Mouse (Mus musculus) kidney, postnatal 0 days (tissue): ENCODE results near the gene Lrrfip1. TPM values are rescaled to one million over a fixed set of nuclear protein-coding genes. Genes with fewer than 3 reads are reported as not detected.

Experiments
- ATAC-seq: fragments of 200-750 bp; cut with Nextera tagmentation; replicated peaks from 2 replicates; pipeline ENCODE4 v1.8.0; 2017; ENCODE audit warnings: low read depth, moderate number of reproducible peaks, moderate TSS enrichment, moderate library complexity; ENCODE audit not compliant: low FRiP score
- DNase-seq: peaks from one replicate; pipeline ENCODE4 v3.0.0-alpha.2; 2016; ENCODE audit warnings: low spot score
- H3K27ac ChIP-seq: fragments of 300-500 bp; sonication (generic); 2 replicates; pipeline ENCODE4 v1.5.1; 2014; ENCODE audit warnings: mild to moderate bottlenecking
- H3K27me3 ChIP-seq: fragments of 300-500 bp; sonication (generic); 2 replicates; pipeline ENCODE4 v1.6.1; 2014; ENCODE audit warnings: low read length, mixed read lengths; ENCODE audit not compliant: insufficient read depth
- H3K36me3 ChIP-seq: fragments of 300-500 bp; sonication (generic); 2 replicates; pipeline ENCODE4 v1.6.1; 2014; ENCODE audit warnings: low read length, mixed read lengths; ENCODE audit not compliant: insufficient read depth
- H3K4me1 ChIP-seq: fragments of 300-500 bp; sonication (generic); replicated peaks from 2 replicates; pipeline ENCODE4 v1.6.1; 2014; ENCODE audit warnings: antibody characterized with exemption, low read length, mixed read lengths; ENCODE audit not compliant: insufficient read depth
- H3K4me2 ChIP-seq: fragments of 300-500 bp; sonication (generic); 2 replicates; pipeline ENCODE4 v1.6.1; 2014; ENCODE audit warnings: mild to moderate bottlenecking, low read length, moderate library complexity, mixed read lengths
- H3K4me3 ChIP-seq: fragments of 300-500 bp; sonication (generic); replicated peaks from 2 replicates; pipeline ENCODE4 v1.5.1; 2014; ENCODE audit warnings: low read depth, low read length
- H3K9ac ChIP-seq: fragments of 300-500 bp; sonication (generic); 2 replicates; pipeline ENCODE4 v1.6.1; 2014; ENCODE audit warnings: low read depth, low read length
- H3K9me3 ChIP-seq: fragments of 300-500 bp; sonication (generic); replicated peaks from 2 replicates; pipeline ENCODE4 v1.6.1; 2016; ENCODE audit warnings: low read length, inconsistent platforms, mixed read lengths
- CTCF ChIP-seq: IDR thresholded peaks from 2 replicates; pipeline ENCODE4 v1.5.1; 2016; ENCODE audit warnings: antibody characterized with exemption, low read depth, mild to moderate bottlenecking, moderate library complexity
- WGBS: fragments of 180-500 bp; shearing (Covaris S2); extraction: QIAGEN DNeasy Blood & Tissue Kit; methylation state at CpG from one replicate; pipeline ENCODE4 v1.1.7; 2014; 5-methylcytosine and 5-hydroxymethylcytosine counted together
- polyA plus RNA-seq: library from polyadenylated mRNA; unstranded; fragments of >200 nt; fragmentation: Nextera tagmentation; extraction: Ambion mirVana; gene quantifications from 2 replicates; pipeline ENCODE4 v1.2.1, GENCODE M21; 2015

Lrrfip1 gene
- polyA plus RNA-seq, 1 experiment from 2014 or later = 46.3 TPM

DNA sequence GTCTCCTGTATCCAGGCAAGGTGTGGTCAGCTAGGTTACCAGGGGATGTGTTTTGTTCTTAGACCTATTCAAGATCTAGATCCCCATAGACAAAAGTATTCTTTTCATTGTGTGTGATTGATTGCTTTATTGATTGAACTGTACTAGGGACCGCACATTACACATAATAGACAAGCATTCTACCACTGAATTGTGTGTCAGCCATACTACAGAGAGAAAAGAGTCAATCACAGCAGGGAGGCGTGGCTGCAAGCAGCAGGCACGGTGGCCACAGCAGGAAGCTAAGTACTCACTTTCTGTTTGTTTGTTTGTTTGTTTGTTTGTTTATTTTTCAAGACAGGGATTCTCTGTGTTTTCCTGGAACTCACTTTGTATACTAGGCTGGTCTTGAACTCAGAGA is 25.9 kb downstream of the Lrrfip1 start:
- no peaks in the 10 kb centered on the region for H3K9me3 ChIP-seq
- H3K27me3 ChIP-seq = no peaks in the 10 kb centered on the region
- WGBS = 79% methylated on average over 3 of the region's 3 CpGs
- H3K4me2 ChIP-seq = no peak overlapping the region
- no peaks in the 10 kb centered on the region for H3K36me3 ChIP-seq
- no peak overlapping the region for H3K4me3 ChIP-seq
- TF ChIP-seq CTCF = no peak
- DNase-seq (no peak), ATAC-seq (no peak)
- H3K27ac ChIP-seq = peak overlapping the region; percentile 63; the same call in 1 of the 2 replicates
- H3K4me1 ChIP-seq = no peaks in the 10 kb centered on the region; the same call in 1 of the 2 replicates
- H3K9ac ChIP-seq = no peak overlapping the region

DNA sequence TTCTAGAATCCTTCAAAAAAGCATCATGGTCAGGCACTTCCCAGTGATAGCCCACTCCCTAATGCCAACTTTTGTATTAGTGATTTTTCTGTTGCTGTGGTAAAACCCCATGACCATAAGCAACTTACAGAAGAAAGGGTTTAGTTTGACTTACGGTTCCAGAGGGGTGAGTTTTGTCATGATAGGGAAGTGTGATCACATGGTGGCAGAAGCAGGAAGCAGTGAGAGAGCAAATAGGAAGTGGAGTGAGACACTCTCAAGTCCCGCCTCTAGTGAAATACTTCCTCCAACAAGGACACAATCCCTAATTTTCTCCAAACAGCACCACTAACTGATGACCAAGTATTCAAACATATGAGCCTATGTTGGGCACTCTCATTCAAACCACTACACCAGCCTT is 28.4 kb downstream of the Lrrfip1 start:
- Histone ChIP-seq H3K4me3 (no peak overlapping the region), H3K4me1 (no peaks in the 10 kb centered on the region; the same call in 1 of the 2 replicates), H3K9ac (no peak overlapping the region), H3K27ac (no peak overlapping the region), H3K9me3 (no peaks in the 10 kb centered on the region), H3K4me2 (no peak overlapping the region), H3K36me3 (no peaks in the 10 kb centered on the region), H3K27me3 (no peaks in the 10 kb centered on the region)
- ATAC-seq (no peak), DNase-seq (no peak)
- 92% methylated on average over 2 of the region's 2 CpGs for WGBS
- TF ChIP-seq CTCF = no peak

DNA sequence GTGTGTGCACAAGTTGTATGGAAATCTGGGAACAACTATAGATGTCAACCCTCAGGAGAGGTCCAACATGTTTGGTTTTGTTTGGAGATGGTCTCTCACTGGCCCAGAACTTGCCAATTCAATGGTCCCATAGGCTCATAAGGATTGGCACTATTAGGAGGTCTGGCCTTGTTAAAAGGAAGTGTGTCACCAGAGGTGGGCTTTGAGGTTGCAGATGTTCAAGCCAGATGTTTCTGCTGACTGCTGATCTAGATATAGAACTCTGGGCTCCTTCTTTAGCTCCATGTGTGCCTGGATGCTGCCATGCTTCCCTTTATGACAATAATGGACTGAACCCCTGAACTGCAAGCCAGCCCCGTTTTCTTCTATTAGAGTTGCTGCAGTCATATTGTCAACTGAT is 31.8 kb downstream of the Lrrfip1 start:
- H3K9ac ChIP-seq = no peak overlapping the region
- no peak overlapping the region for H3K27ac ChIP-seq
- no peaks in the 10 kb centered on the region for H3K36me3 ChIP-seq
- TF ChIP-seq CTCF = no peak
- DNase-seq (no peak), ATAC-seq (no peak)
- no peak overlapping the region for H3K4me2 ChIP-seq
- H3K27me3 ChIP-seq = no peaks in the 10 kb centered on the region
- WGBS = 93% methylated on average over 1 of the region's 1 CpGs
- no peak overlapping the region for H3K4me3 ChIP-seq
- no peaks in the 10 kb centered on the region for H3K9me3 ChIP-seq
- no peaks in the 10 kb centered on the region for H3K4me1 ChIP-seq

DNA sequence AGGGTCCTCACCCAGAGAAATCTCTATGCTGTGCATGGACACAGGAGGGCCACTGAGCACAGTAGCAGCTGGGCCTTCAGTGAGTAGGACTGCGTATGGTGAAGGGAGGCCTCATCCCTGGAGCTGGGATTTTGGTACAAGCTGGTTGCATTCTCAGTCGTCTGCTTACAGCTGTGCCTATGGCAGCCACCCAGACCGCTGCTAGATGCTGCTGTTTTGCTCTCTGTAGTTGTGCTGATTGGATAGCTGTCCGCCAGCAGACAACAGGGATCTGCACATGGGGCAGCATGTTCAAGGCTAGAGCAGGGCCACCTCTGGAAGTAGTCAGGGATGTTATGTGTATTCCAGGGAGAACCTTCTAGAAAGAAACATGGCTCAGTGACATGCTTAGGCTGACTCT is 33.0 kb downstream of the Lrrfip1 start:
- H3K4me2 ChIP-seq = no peak overlapping the region
- no peak for DNase-seq
- ATAC-seq = no peak
- H3K36me3 ChIP-seq = no peaks in the 10 kb centered on the region
- H3K4me1 ChIP-seq = no peaks in the 10 kb centered on the region
- no peaks in the 10 kb centered on the region for H3K27me3 ChIP-seq
- H3K27ac ChIP-seq = no peak overlapping the region
- H3K9ac ChIP-seq = no peak overlapping the region
- H3K4me3 ChIP-seq = no peak overlapping the region
- H3K9me3 ChIP-seq = no peaks in the 10 kb centered on the region
- 73% methylated on average over 4 of the region's 4 CpGs for WGBS
- TF ChIP-seq CTCF = no peak

DNA sequence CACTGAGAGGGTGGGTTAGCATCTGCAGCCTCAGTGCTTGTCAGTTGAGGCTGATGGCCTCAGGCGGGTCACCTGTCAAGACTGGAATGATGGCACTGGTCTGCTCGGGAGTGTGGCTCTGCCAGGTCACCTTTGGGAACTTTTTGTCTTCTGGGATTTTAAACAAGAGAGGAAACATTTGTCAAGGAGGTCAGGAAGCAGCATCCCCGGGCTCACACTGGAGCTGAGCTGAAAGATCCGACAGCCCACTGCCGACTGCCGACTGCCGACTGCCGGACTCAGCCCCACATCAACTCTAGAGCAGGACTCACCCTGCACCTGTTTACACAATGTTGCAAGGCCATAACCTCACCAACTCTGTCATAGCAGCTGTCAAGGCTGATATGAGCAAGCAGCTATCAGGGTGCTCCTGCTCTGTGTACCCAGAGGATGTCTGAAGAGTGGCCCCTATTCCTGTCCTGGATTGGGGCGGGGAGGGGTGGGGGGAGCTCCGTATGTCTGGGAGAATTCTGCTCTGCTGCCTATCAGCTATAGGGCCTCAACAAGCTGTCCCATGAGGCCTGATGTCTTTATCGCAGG is 33.9 kb downstream of the Lrrfip1 start:
- no peaks in the 10 kb centered on the region for H3K4me1 ChIP-seq
- H3K9ac ChIP-seq = no peak overlapping the region
- no peak for TF ChIP-seq CTCF
- H3K9me3 ChIP-seq = no peaks in the 10 kb centered on the region
- H3K4me2 ChIP-seq = no peak overlapping the region
- H3K27ac ChIP-seq = no peak overlapping the region
- H3K4me3 ChIP-seq = no peak overlapping the region
- DNase-seq (no peak), ATAC-seq (no peak)
- WGBS = 36% methylated on average over 11 of the region's 11 CpGs
- no peaks in the 10 kb centered on the region for H3K27me3 ChIP-seq
- H3K36me3 ChIP-seq = no peaks in the 10 kb centered on the region

DNA sequence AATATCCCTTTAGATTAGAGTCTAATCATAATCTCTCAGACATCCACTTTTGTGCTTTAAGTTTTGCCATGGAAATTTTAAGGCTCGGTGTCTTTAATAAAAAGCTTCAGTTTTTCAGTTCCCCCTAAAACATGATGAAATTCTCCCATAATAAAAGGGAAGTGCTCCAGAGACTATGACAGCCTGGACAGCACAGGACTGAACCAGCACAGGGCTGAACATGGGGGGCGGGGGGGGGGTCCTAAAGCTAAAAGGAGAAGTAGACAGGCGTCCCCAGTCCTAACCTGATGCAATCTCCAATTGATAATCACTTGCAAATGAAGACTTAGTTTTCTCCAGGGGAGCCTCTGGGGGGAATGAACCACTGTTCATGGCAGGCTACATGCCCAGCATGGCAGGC is 36.0 kb downstream of the Lrrfip1 start:
- Histone ChIP-seq H3K4me1 (peaks cover 6% of the 10 kb centered on the region), H3K4me2 (no peak overlapping the region), H3K36me3 (no peaks in the 10 kb centered on the region), H3K27me3 (no peaks in the 10 kb centered on the region), H3K9me3 (no peaks in the 10 kb centered on the region), H3K4me3 (no peak overlapping the region), H3K27ac (no peak overlapping the region), H3K9ac (no peak overlapping the region)
- 86% methylated on average over 3 of the region's 3 CpGs for WGBS
- ATAC-seq = no peak
- no peak for DNase-seq
- no peak for TF ChIP-seq CTCF

DNA sequence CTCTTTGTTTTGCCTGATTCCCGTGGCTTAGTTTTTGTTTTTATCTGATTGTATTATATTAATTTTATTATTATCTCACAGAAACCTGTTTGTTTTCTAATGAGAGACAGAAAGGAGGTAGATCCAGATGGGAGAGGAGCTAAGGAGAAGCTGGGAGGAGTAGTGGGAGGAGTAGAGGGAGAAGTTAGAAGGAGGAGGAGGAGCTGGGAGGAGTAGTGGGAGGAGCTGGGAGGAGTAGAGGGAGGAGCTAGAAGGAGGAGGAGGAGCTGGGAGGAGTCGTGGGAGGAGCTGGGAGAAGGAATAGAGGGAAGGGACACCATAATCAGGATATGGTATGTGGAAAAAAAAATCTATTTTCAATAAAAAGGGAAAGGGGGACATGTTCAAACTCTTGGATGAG is 36.7 kb downstream of the Lrrfip1 start:
- WGBS = 66% methylated on average over 2 of the region's 2 CpGs

More for the DNA sequence above, 36.7 kb downstream of the Lrrfip1 start:
- H3K4me2 ChIP-seq = no peak overlapping the region
- no peaks in the 10 kb centered on the region for H3K9me3 ChIP-seq
- no peak overlapping the region for H3K27ac ChIP-seq
- no peak for DNase-seq
- H3K36me3 ChIP-seq = no peaks in the 10 kb centered on the region
- ATAC-seq = no peak
- H3K27me3 ChIP-seq = no peaks in the 10 kb centered on the region
- H3K4me3 ChIP-seq = no peak overlapping the region
- no peak overlapping the region for H3K9ac ChIP-seq
- peaks cover 7% of the 10 kb centered on the region for H3K4me1 ChIP-seq
- TF ChIP-seq CTCF = no peak
